Mouse (Mus musculus) erythroblast, embryonic 14.5 days (primary cell): Measurements from ENCODE around the gene Ttc19. TPM values are rescaled to one million over a fixed set of nuclear protein-coding genes. Genes with fewer than 3 reads are reported as not detected.

ENCODE experiments used
- H3K27me3 ChIP-seq: 2 replicates; pipeline ENCODE4 v1.6.1; 2012; ENCODE audit warnings: inconsistent platforms; ENCODE audit not compliant: control insufficient read depth
- H3K36me3 ChIP-seq: 2 replicates; pipeline ENCODE4 v1.6.1; 2012; ENCODE audit warnings: mild to moderate bottlenecking, inconsistent platforms; ENCODE audit not compliant: control insufficient read depth
- H3K4me1 ChIP-seq: 2 replicates; pipeline ENCODE4 v1.6.1; 2012; ENCODE audit warnings: inconsistent platforms; ENCODE audit not compliant: control insufficient read depth
- H3K4me3 ChIP-seq: replicated peaks from 2 replicates; pipeline ENCODE3; 2012; ENCODE audit warnings: moderate library complexity, mild to moderate bottlenecking, inconsistent platforms
- H3K9me3 ChIP-seq: 2 replicates; pipeline ENCODE4 v1.6.1; 2012; ENCODE audit warnings: low read length, inconsistent platforms, mixed read lengths; ENCODE audit not compliant: control insufficient read depth
- GATA1 ChIP-seq: IDR thresholded peaks from 2 replicates; pipeline ENCODE4 v1.6.1; 2012; ENCODE audit warnings: low read length, inconsistent platforms, mixed read lengths
- TAL1 ChIP-seq: IDR thresholded peaks from 3 replicates; pipeline ENCODE4 v1.6.1; 2012; ENCODE audit warnings: low read length, inconsistent platforms, mixed read lengths
- polyA plus RNA-seq: library from polyadenylated mRNA; stranded (reverse); fragments of >175 nt; gene quantifications from 2 replicates; pipeline ENCODE4 v1.2.3, GENCODE M21; 2012

The Ttc19 gene
- 0.10 and 0.19 TPM in 2 replicates for polyA plus RNA-seq

GRCm38 (mm10) chr11:62280675-62281600 is at the start of gene Ttc19, which contains the start of gene Zswim7:
Ttc19 (plus strand) TSS chr11:62281473.
Zswim7 (minus strand) TSS chr11:62281375.
- TF ChIP-seq TAL1, result no peak
- no peak for TF ChIP-seq GATA1
- Histone ChIP-seq H3K36me3 (peaks cover 23% of the 10 kb centered on the region), H3K4me3 (peak within 1 kb of the TSS; percentile 88), H3K27me3 (no peaks in the 10 kb centered on the region), H3K9me3 (no peaks in the 10 kb centered on the region), H3K4me1 (peaks cover 36% of the 10 kb centered on the region)

GRCm38 (mm10) chr11:62240631-62241261 is 40.5 kb upstream of the Ttc19 start:
- Histone ChIP-seq H3K27me3 (peaks cover 2% of the 10 kb centered on the region), H3K4me1 (no peaks in the 10 kb centered on the region), H3K9me3 (peaks cover 5% of the 10 kb centered on the region), H3K4me3 (no peak overlapping the region), H3K36me3 (no peaks in the 10 kb centered on the region)
- no peak for TF ChIP-seq GATA1
- TF ChIP-seq TAL1, result no peak

- peaks cover 8% of the 10 kb centered on the region for H3K4me1 ChIP-seq
- H3K36me3 ChIP-seq, result no peaks in the 10 kb centered on the region
Observed at GRCm38 (mm10) chr11:62243871-62244270, 37.4 kb upstream of the Ttc19 start.

GRCm38 (mm10) chr11:62244471-62244870 is 36.8 kb upstream of the Ttc19 start:
- Histone ChIP-seq H3K4me3 (no peak overlapping the region), H3K4me1 (peaks cover 14% of the 10 kb centered on the region), H3K9me3 (peaks cover 10% of the 10 kb centered on the region), H3K36me3 (no peaks in the 10 kb centered on the region), H3K27me3 (peaks cover 32% of the 10 kb centered on the region)
- TF ChIP-seq GATA1, result no peak
- no peak for TF ChIP-seq TAL1

More at GRCm38 (mm10) chr11:62243871-62244270, 37.4 kb upstream of the Ttc19 start:
- no peak overlapping the region for H3K4me3 ChIP-seq
- H3K9me3 ChIP-seq, result peaks cover 10% of the 10 kb centered on the region
- TF ChIP-seq GATA1, result no peak
- H3K27me3 ChIP-seq, result peaks cover 26% of the 10 kb centered on the region

GRCm38 (mm10) chr11:62247759-62248400 is 33.4 kb upstream of the Ttc19 start:
- Histone ChIP-seq H3K9me3 (peaks cover 10% of the 10 kb centered on the region), H3K27me3 (peaks cover 66% of the 10 kb centered on the region), H3K36me3 (no peaks in the 10 kb centered on the region)

GRCm38 (mm10) chr11:62248401-62249244 is 32.6 kb upstream of the Ttc19 start, which contains the start of gene Adora2b:
Adora2b (plus strand) TSS chr11:62248984.
- H3K36me3 ChIP-seq, result no peaks in the 10 kb centered on the region
- peaks cover 17% of the 10 kb centered on the region for H3K4me1 ChIP-seq
- peaks cover 70% of the 10 kb centered on the region for H3K27me3 ChIP-seq
- TF ChIP-seq GATA1 (no peak), TAL1 (no peak)
- H3K4me3 ChIP-seq, result peak within 1 kb of the TSS; percentile 61
- H3K9me3 ChIP-seq, result peaks cover 10% of the 10 kb centered on the region

More at GRCm38 (mm10) chr11:62247759-62248400, 33.4 kb upstream of the Ttc19 start:
- Histone ChIP-seq H3K4me1 (peaks cover 17% of the 10 kb centered on the region), H3K4me3 (peak overlapping the region; percentile 61)
- no peak for TF ChIP-seq TAL1
- no peak for TF ChIP-seq GATA1

- Histone ChIP-seq H3K36me3 (no peaks in the 10 kb centered on the region), H3K27me3 (peaks cover 70% of the 10 kb centered on the region), H3K4me3 (peak overlapping the region; percentile 61), H3K9me3 (peaks cover 10% of the 10 kb centered on the region), H3K4me1 (peaks cover 17% of the 10 kb centered on the region)
- TF ChIP-seq GATA1 (no peak), TAL1 (no peak)
Observed at GRCm38 (mm10) chr11:62249266-62250037, 31.8 kb upstream of the Ttc19 start.
